Mouse (Mus musculus): ENCODE data around the gene Hist1h1b.
A peak's percentile ranks its signal among the peaks of the same experiment; 100 is the strongest.
"Not testable (repeated sequence)": the region's sequence is repeated elsewhere in the genome, so short reads cannot be mapped to it uniquely, and the experiment has no call there.

Gene Hist1h1b

GRCm38 (mm10) chr13:21779767-21780731 lies at the start of gene Hist1h1b:
Gene Hist1h1b, minus strand, starts transcription at chr13:21780625.
- peak; percentile 41 for DNase-seq (ENCODE audit: low spot score)

- no peak for DNase-seq (ENCODE audit: low spot score)
These were observed 48.1 kb upstream of the Hist1h1b start for GRCm38 (mm10) chr13:21828511-21828910.

GRCm38 (mm10) chr13:21820082-21820890 lies 39.9 kb upstream of the Hist1h1b start:
- DNase-seq (ENCODE audit: low spot score) = not testable (repeated sequence)

- DNase-seq (ENCODE audit: low spot score) = not testable (repeated sequence)
These were observed 31.7 kb upstream of the Hist1h1b start for GRCm38 (mm10) chr13:21812092-21812491.

GRCm38 (mm10) chr13:21811539-21811938 lies 31.1 kb upstream of the Hist1h1b start, which contains the start of gene Hist1h4m:
Gene Hist1h4m, plus strand, starts transcription at chr13:21811746.
- peak; percentile 48 for DNase-seq (ENCODE audit: low spot score)

- DNase-seq (ENCODE audit: low spot score) = not testable (repeated sequence)
These were observed 30.6 kb upstream of the Hist1h1b start for GRCm38 (mm10) chr13:21811074-21811473.

- not testable (repeated sequence) for DNase-seq (ENCODE audit: low spot score)
These were observed 29.6 kb upstream of the Hist1h1b start, which contains the start of the genes Hist1h2bq and Hist1h2ao for GRCm38 (mm10) chr13:21810073-21810472. Gene Hist1h2bq, minus strand, starts transcription at chr13:21810197. Gene Hist1h2ao, plus strand, starts transcription at chr13:21810465.

- DNase-seq (ENCODE audit: low spot score) = not testable (repeated sequence)
These were observed 22.6 kb upstream of the Hist1h1b start for GRCm38 (mm10) chr13:21803058-21803457.

- not testable (repeated sequence) for DNase-seq (ENCODE audit: low spot score)
These were observed 16.7 kb upstream of the Hist1h1b start for GRCm38 (mm10) chr13:21797163-21797562.

- no peak for DNase-seq (ENCODE audit: low spot score)
These were observed 15.2 kb upstream of the Hist1h1b start for GRCm38 (mm10) chr13:21795584-21795983.

GRCm38 (mm10) chr13:21790601-21791283 lies 10.3 kb upstream of the Hist1h1b start:
- no peak for DNase-seq (ENCODE audit: low spot score)

GRCm38 (mm10) chr13:21789925-21790324 lies 9.5 kb upstream of the Hist1h1b start:
- DNase-seq (ENCODE audit: low spot score) = no peak

GRCm38 (mm10) chr13:21787760-21788593 lies 7.6 kb upstream of the Hist1h1b start:
- no peak for DNase-seq (ENCODE audit: low spot score)

GRCm38 (mm10) chr13:21786899-21787629 lies 6.6 kb upstream of the Hist1h1b start, which contains the start of the genes Hist1h2an and Hist1h2bp:
Gene Hist1h2an, minus strand, starts transcription at chr13:21787218.
Gene Hist1h2bp, plus strand, starts transcription at chr13:21787461.
- DNase-seq (ENCODE audit: low spot score) = peak; percentile 94

- no peak for DNase-seq (ENCODE audit: low spot score)
These were observed 5.9 kb upstream of the Hist1h1b start for GRCm38 (mm10) chr13:21786189-21786898.

GRCm38 (mm10) chr13:21784311-21784710 lies 3.9 kb upstream of the Hist1h1b start:
- no peak for DNase-seq (ENCODE audit: low spot score)

GRCm38 (mm10) chr13:21783734-21784161 lies 3.3 kb upstream of the Hist1h1b start:
- peak; percentile 23 for DNase-seq (ENCODE audit: low spot score)

- peak; percentile 69 for DNase-seq (ENCODE audit: low spot score)
These were observed 2.8 kb upstream of the Hist1h1b start, which contains the start of gene Hist1h3i for GRCm38 (mm10) chr13:21783255-21783617. Gene Hist1h3i, minus strand, starts transcription at chr13:21783370.
